Mouse (Mus musculus) midbrain, embryonic 14.5 days (tissue): ENCODE results near the gene Susd1. TPM values are rescaled to one million over a fixed set of nuclear protein-coding genes. Genes with fewer than 3 reads are reported as not detected.
A peak's percentile ranks its signal among the peaks of the same experiment; 100 is the strongest.

ENCODE experiments used
- ATAC-seq: fragments of 200-750 bp; cut with Nextera tagmentation; 2 replicates; pipeline ENCODE4 v1.8.0; 2017; ENCODE audit warnings: moderate number of reproducible peaks, moderate library complexity; ENCODE audit not compliant: low FRiP score, low TSS enrichment
- DNase-seq: peaks from one replicate; pipeline ENCODE4 v3.0.0-alpha.2; 2015
- H3K27ac ChIP-seq: fragments of 300-500 bp; sonication (generic); replicated peaks from 2 replicates; pipeline ENCODE4 v1.5.1; 2014; ENCODE audit warnings: mild to moderate bottlenecking, low read depth, low read length, moderate library complexity
- H3K27me3 ChIP-seq: fragments of 300-500 bp; sonication (generic); 2 replicates; pipeline ENCODE4 v1.6.1; 2014; ENCODE audit warnings: low read length, control low read depth, mixed read lengths; ENCODE audit not compliant: control insufficient read depth, insufficient read depth
- H3K36me3 ChIP-seq: fragments of 300-500 bp; sonication (generic); 2 replicates; pipeline ENCODE4 v1.6.1; 2014; ENCODE audit warnings: low read length, control low read depth; ENCODE audit not compliant: control insufficient read depth, insufficient read depth
- H3K4me1 ChIP-seq: fragments of 300-500 bp; sonication (generic); 2 replicates; pipeline ENCODE4 v1.6.1; 2014; ENCODE audit warnings: mild to moderate bottlenecking, antibody characterized with exemption, low read length, control low read depth; ENCODE audit not compliant: control insufficient read depth, insufficient read depth
- H3K4me2 ChIP-seq: fragments of 300-500 bp; sonication (generic); 2 replicates; pipeline ENCODE4 v1.6.1; 2014; ENCODE audit warnings: mild to moderate bottlenecking, low read length, moderate library complexity
- H3K4me3 ChIP-seq: fragments of 300-500 bp; sonication (generic); replicated peaks from 2 replicates; pipeline ENCODE4 v1.5.1; 2014; ENCODE audit warnings: low read depth, low read length
- H3K9ac ChIP-seq: fragments of 300-500 bp; sonication (generic); replicated peaks from 2 replicates; pipeline ENCODE4 v1.6.1; 2014; ENCODE audit warnings: mild to moderate bottlenecking, low read length, moderate library complexity
- H3K9me3 ChIP-seq: fragments of 300-500 bp; sonication (generic); 2 replicates; pipeline ENCODE4 v1.6.1; 2016; ENCODE audit warnings: low read length, control low read depth, mixed read lengths; ENCODE audit not compliant: control insufficient read depth
- WGBS: fragments of 180-500 bp; shearing (Covaris S2); extraction: QIAGEN DNeasy Blood & Tissue Kit; methylation state at CpG from one replicate; pipeline ENCODE4 v1.1.7; 2014; 5-methylcytosine and 5-hydroxymethylcytosine counted together
- polyA plus RNA-seq: library from polyadenylated mRNA; unstranded; fragments of >200 nt; fragmentation: Nextera tagmentation; extraction: Ambion mirVana; gene quantifications from 2 replicates; pipeline ENCODE4 v1.2.1, GENCODE M21; 2014

The Susd1 gene
- polyA plus RNA-seq, 1 experiment from 2014 or later, result 0.86 TPM

DNA sequence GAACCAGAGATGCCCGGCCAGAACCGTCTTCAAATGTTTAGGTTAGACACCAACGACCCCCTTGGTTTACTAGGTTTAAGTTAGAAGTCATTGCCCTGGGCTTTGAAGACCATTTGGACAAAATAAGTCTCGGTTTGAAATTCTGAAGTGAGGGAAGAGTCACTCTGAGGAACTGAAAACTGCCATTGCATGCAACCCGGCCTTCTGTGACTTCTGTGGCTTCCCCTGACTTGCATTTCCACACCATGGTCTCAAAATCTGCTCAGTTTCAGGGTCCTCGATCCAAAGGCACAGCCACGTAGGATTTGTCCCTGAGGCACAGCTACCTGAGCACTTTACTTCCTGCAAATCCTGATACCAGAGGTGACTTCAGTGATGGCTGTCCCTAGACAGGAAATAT lies 86.5 kb downstream of the Susd1 start:
- Histone ChIP-seq H3K27me3 (no peaks in the 10 kb centered on the region), H3K9me3 (no peaks in the 10 kb centered on the region), H3K4me2 (no peak overlapping the region), H3K4me1 (no peaks in the 10 kb centered on the region), H3K9ac (no peak overlapping the region), H3K36me3 (no peaks in the 10 kb centered on the region), H3K4me3 (no peak overlapping the region), H3K27ac (no peak overlapping the region)
- 85% methylated on average over 7 of the region's 7 CpGs for WGBS
- DNase-seq, result no peak
- ATAC-seq, result no peak

DNA sequence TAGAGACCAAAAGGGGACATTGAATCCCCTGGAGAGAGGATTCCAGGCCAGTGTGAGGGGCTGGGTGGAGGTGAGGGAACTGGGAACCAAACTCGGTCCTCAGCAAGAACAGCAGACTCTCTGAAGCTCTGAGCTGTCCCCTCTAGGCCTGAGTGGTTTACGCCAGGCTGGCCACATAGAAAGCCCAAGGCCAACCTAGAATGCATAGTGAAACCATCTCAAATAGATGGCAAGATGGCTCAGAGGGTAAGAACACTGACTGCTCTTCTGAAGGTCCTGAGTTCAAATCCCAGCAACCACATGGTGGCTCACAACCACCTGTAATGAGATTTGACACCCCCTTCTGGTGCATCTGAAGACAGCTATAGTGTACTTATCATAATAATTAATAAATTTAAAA lies 88.1 kb downstream of the Susd1 start:
- no peak overlapping the region for H3K27ac ChIP-seq
- no peaks in the 10 kb centered on the region for H3K9me3 ChIP-seq
- H3K4me1 ChIP-seq, result no peaks in the 10 kb centered on the region
- no peak overlapping the region for H3K4me2 ChIP-seq
- H3K36me3 ChIP-seq, result no peaks in the 10 kb centered on the region
- H3K9ac ChIP-seq, result no peak overlapping the region
- H3K4me3 ChIP-seq, result no peak overlapping the region
- no peaks in the 10 kb centered on the region for H3K27me3 ChIP-seq
- 89% methylated on average over 2 of the region's 2 CpGs for WGBS
- no peak for DNase-seq
- ATAC-seq, result no peak

- WGBS, result 76% methylated on average over 7 of the region's 7 CpGs
- Histone ChIP-seq H3K4me3 (no peak overlapping the region), H3K4me2 (no peak overlapping the region), H3K27ac (no peak overlapping the region), H3K9ac (no peak overlapping the region), H3K27me3 (no peaks in the 10 kb centered on the region), H3K36me3 (no peaks in the 10 kb centered on the region), H3K4me1 (no peaks in the 10 kb centered on the region), H3K9me3 (no peaks in the 10 kb centered on the region)
- ATAC-seq, result no peak
- DNase-seq, result peak; percentile 44
Observed at GRCm38 (mm10) chr4:59349425-59350185, 88.8 kb downstream of the Susd1 start.

GRCm38 (mm10) chr4:59340714-59341113 lies 97.7 kb downstream of the Susd1 start:
- DNase-seq, result peak; percentile 94
- H3K4me2 ChIP-seq, result no peak overlapping the region
- no peaks in the 10 kb centered on the region for H3K36me3 ChIP-seq
- H3K27ac ChIP-seq, result no peak overlapping the region
- H3K9ac ChIP-seq, result no peak overlapping the region
- H3K9me3 ChIP-seq, result no peaks in the 10 kb centered on the region
- ATAC-seq, result peak; percentile 63; the same call in 1 of the 2 replicates
- 0% methylated on average over 3 of the region's 3 CpGs for WGBS
- H3K27me3 ChIP-seq, result no peaks in the 10 kb centered on the region
- no peaks in the 10 kb centered on the region for H3K4me1 ChIP-seq
- no peak overlapping the region for H3K4me3 ChIP-seq

DNA sequence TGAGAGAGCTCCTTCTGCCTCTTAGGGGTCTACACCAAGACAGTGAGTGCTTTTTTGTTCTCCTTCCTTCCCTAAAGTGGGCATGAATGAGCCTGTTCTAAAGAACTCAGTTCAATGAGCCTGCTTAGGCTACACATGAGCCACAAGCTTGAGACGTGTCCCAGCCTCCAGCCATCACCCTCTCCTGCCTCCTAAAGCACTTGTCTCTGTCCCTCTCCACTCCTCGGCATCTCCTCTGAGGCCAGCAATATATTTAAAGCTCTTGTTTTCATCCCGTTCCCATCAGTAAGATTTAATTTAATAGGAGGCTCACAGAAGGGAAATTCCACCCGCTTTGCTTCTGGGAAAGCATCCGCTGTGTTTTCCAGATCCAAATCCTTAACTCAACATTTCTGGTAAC lies 98.4 kb downstream of the Susd1 start:
- Histone ChIP-seq H3K9me3 (no peaks in the 10 kb centered on the region), H3K4me2 (no peak overlapping the region), H3K4me1 (no peaks in the 10 kb centered on the region), H3K27ac (no peak overlapping the region), H3K36me3 (no peaks in the 10 kb centered on the region), H3K4me3 (no peak overlapping the region), H3K27me3 (no peaks in the 10 kb centered on the region), H3K9ac (no peak overlapping the region)
- ATAC-seq (no peak), DNase-seq (no peak)
- 79% methylated on average over 5 of the region's 5 CpGs for WGBS

- no peak overlapping the region for H3K9ac ChIP-seq
- no peaks in the 10 kb centered on the region for H3K36me3 ChIP-seq
- no peaks in the 10 kb centered on the region for H3K4me1 ChIP-seq
- H3K9me3 ChIP-seq, result no peaks in the 10 kb centered on the region
- H3K27ac ChIP-seq, result no peak overlapping the region
- ATAC-seq, result no peak
- 90% methylated on average over 8 of the region's 8 CpGs for WGBS
- no peak for DNase-seq
- H3K4me3 ChIP-seq, result no peak overlapping the region
- no peak overlapping the region for H3K4me2 ChIP-seq
- H3K27me3 ChIP-seq, result no peaks in the 10 kb centered on the region
Observed at GRCm38 (mm10) chr4:59338896-59339535, 99.4 kb downstream of the Susd1 start.

DNA sequence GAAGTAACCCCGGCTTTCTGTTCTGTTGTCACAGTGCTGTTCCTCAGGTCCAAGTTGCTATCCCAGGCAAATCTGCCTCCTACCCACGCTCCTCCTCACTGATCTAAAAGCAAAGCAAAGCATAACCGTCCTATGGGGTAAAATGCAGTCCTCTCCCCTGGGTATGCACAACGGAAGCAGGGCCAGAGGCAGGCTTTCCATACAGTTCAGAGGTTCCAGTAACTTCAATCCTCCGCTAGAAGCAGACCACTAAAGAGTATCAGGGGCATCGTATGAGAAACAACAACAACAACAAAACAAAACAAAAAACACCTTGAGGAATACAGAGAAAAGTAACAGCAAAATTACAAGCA lies 100.9 kb downstream of the Susd1 start:
- no peak overlapping the region for H3K9ac ChIP-seq
- no peaks in the 10 kb centered on the region for H3K36me3 ChIP-seq
- H3K4me1 ChIP-seq, result no peaks in the 10 kb centered on the region
- H3K4me2 ChIP-seq, result no peak overlapping the region
- 90% methylated on average over 6 of the region's 6 CpGs for WGBS
- ATAC-seq (no peak), DNase-seq (no peak)
- H3K9me3 ChIP-seq, result no peaks in the 10 kb centered on the region
- no peak overlapping the region for H3K27ac ChIP-seq
- no peak overlapping the region for H3K4me3 ChIP-seq
- no peaks in the 10 kb centered on the region for H3K27me3 ChIP-seq

DNA sequence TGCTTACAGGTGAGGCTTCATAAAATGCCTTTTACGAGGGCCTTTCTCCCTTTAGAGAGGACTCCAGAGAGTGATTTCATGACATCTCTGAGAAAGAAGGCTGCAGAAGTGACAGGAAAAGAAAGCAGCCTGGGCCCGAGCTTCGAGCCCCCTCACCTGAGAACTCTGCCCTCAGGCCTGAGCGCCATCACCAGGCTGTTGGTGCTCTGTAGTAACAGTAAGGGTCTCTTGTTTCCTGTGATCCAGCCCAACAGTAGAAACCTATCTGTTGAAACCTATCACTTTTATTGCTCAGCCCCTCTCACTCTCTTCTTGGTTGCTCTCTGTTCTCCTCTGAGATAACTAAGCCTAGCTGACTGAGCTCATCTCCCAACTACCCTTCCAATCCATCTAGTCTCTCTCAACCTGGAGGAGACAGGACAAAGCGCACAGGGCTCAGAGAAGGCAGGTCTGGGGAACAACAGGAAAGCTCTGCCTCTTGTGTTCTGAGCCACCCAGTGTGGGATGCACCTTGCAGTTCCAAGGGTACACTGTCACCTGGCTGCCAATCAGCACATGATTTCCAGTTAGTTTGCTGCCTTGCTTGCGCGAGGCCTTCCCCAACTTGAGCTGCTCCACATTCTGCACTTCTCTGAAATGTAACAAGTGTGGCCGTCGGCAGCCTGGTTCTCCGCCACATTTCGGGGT lies 101.4 kb downstream of the Susd1 start:
- 91% methylated on average over 11 of the region's 11 CpGs for WGBS
- Histone ChIP-seq H3K36me3 (no peaks in the 10 kb centered on the region), H3K4me3 (no peak overlapping the region), H3K27ac (no peak overlapping the region), H3K27me3 (no peaks in the 10 kb centered on the region), H3K4me1 (no peaks in the 10 kb centered on the region), H3K9me3 (no peaks in the 10 kb centered on the region), H3K9ac (no peak overlapping the region), H3K4me2 (no peak overlapping the region)
- DNase-seq, result no peak
- ATAC-seq, result no peak

DNA sequence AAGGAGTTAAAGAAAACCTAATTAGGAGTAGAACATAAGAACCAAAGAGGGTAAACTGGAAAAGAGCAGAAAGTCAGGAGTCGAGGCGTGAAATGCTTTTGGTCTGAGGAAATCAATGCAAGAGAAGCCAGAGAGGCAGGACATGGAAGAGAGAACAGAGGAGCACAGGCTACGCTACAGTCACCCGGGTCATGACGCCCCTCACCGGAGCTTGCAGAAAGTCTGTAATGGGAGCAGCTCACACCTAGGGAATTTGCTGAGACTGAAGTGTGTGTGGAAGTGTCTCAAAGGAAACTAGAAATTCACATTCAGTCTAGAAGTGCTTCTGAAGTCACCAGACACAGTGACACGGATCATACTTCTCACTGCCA lies 102.0 kb downstream of the Susd1 start:
- no peaks in the 10 kb centered on the region for H3K9me3 ChIP-seq
- no peaks in the 10 kb centered on the region for H3K36me3 ChIP-seq
- H3K4me2 ChIP-seq, result no peak overlapping the region
- WGBS, result 69% methylated on average over 7 of the region's 7 CpGs
- H3K9ac ChIP-seq, result no peak overlapping the region
- ATAC-seq (no peak), DNase-seq (no peak)
- H3K27me3 ChIP-seq, result no peaks in the 10 kb centered on the region
- H3K4me1 ChIP-seq, result no peaks in the 10 kb centered on the region
- H3K27ac ChIP-seq, result no peak overlapping the region
- no peak overlapping the region for H3K4me3 ChIP-seq
